Mouse (Mus musculus) gastrocnemius, adult 2 months (tissue): Measurements from ENCODE around the gene Prpf40a. TPM values are rescaled to one million over a fixed set of nuclear protein-coding genes. Genes with fewer than 3 reads are reported as not detected.
A peak's percentile ranks its signal among the peaks of the same experiment; 100 is the strongest.

Source experiments
- DNase-seq: peaks from one replicate; pipeline ENCODE4 v3.0.0; 2022
- H3K27ac ChIP-seq: fragments of 200-600 bp; 2 replicates; pipeline ENCODE4 v1.8.1; 2022; ENCODE audit warnings: mild to moderate bottlenecking
- H3K4me3 ChIP-seq: fragments of 200-600 bp; 2 replicates; pipeline ENCODE4 v1.8.1; 2022; ENCODE audit warnings: mild to moderate bottlenecking, moderate library complexity
- CTCF ChIP-seq: fragments of 200-600 bp; IDR thresholded peaks from 2 replicates; pipeline ENCODE4 v1.8.1; 2022; ENCODE audit warnings: antibody characterized with exemption, mild to moderate bottlenecking, moderate library complexity
- intact Hi-C: fragments of 180-260 bp; cut with DNase I; formaldehyde crosslinking; loops from one replicate; pipeline ENCODE4 v1.15.1; 2025
- total RNA-seq, 2 experiments: library from RNA; stranded (reverse); gene quantifications; 2 replicates each; pipeline ENCODE4 v1.2.3; 2021

Prpf40a gene
- total RNA-seq, 2 experiments from 2014 or later: 26.2 to 32.1 TPM

GRCm38 (mm10) chr2:53179876-53180275, 11.2 kb downstream of the Prpf40a start:
- intact Hi-C loops: no loop called here
- no peak for DNase-seq
- H3K4me3 ChIP-seq: no peak overlapping the region
- peak overlapping the region; percentile 38; the same call in 1 of the 2 replicates for H3K27ac ChIP-seq
- TF ChIP-seq CTCF: no peak

GRCm38 (mm10) chr2:53178966-53179365, 12.1 kb downstream of the Prpf40a start:
- Histone ChIP-seq H3K27ac (no peak overlapping the region), H3K4me3 (no peak overlapping the region)
- DNase-seq: no peak
- TF ChIP-seq CTCF: no peak
- intact Hi-C loops: no loop called here

GRCm38 (mm10) chr2:53173966-53174365, 17.1 kb downstream of the Prpf40a start:
- peak overlapping the region; percentile 48; the same call in 1 of the 2 replicates for H3K27ac ChIP-seq
- H3K4me3 ChIP-seq: no peak overlapping the region
- intact Hi-C loops: no loop called here
- no peak for TF ChIP-seq CTCF
- no peak for DNase-seq

GRCm38 (mm10) chr2:53146852-53147251, 44.2 kb downstream of the Prpf40a start:
- TF ChIP-seq CTCF: no peak
- intact Hi-C loops: no loop called here
- DNase-seq: no peak
- no peak overlapping the region for H3K4me3 ChIP-seq
- no peak overlapping the region for H3K27ac ChIP-seq

GRCm38 (mm10) chr2:53131567-53131966, 59.5 kb downstream of the Prpf40a start:
- Histone ChIP-seq H3K27ac (no peak overlapping the region), H3K4me3 (no peak overlapping the region)
- intact Hi-C loops: no loop called here
- no peak for DNase-seq
- TF ChIP-seq CTCF: no peak

- intact Hi-C loops: no loop called here
- DNase-seq: no peak
- no peak for TF ChIP-seq CTCF
- H3K4me3 ChIP-seq: no peak overlapping the region
- no peak overlapping the region for H3K27ac ChIP-seq
Observed at GRCm38 (mm10) chr2:53129070-53129469, 62.0 kb downstream of the Prpf40a start.

- intact Hi-C loops: no loop called here
- no peak for DNase-seq
- TF ChIP-seq CTCF: peak; percentile 30; the same call in 1 of the 2 replicates
- Histone ChIP-seq H3K4me3 (no peak overlapping the region), H3K27ac (no peak overlapping the region)
Observed at GRCm38 (mm10) chr2:53125998-53126397, 65.1 kb downstream of the Prpf40a start.

- intact Hi-C loops: loop anchor here (2.0 kb wide), 1 partner anchor 365 kb away; no protein-coding TSS in a partner anchor
- DNase-seq: peak; percentile 40
- no peak overlapping the region for H3K27ac ChIP-seq
- no peak overlapping the region for H3K4me3 ChIP-seq
- peak; percentile 80 for TF ChIP-seq CTCF
Observed at GRCm38 (mm10) chr2:53121797-53122196, 69.3 kb downstream of the Prpf40a start.

GRCm38 (mm10) chr2:53108547-53108946, 82.5 kb downstream of the Prpf40a start:
- intact Hi-C loops: no loop called here
- no peak for DNase-seq
- no peak for TF ChIP-seq CTCF
- no peak overlapping the region for H3K27ac ChIP-seq
- no peak overlapping the region for H3K4me3 ChIP-seq

- intact Hi-C loops: no loop called here
Observed at GRCm38 (mm10) chr2:53106472-53106871, 84.6 kb downstream of the Prpf40a start.

GRCm38 (mm10) chr2:53106056-53106455, 85.0 kb downstream of the Prpf40a start:
- no peak overlapping the region for H3K27ac ChIP-seq
- no peak overlapping the region for H3K4me3 ChIP-seq
- no peak for DNase-seq
- TF ChIP-seq CTCF: no peak
- intact Hi-C loops: no loop called here

More at GRCm38 (mm10) chr2:53106472-53106871, 84.6 kb downstream of the Prpf40a start:
- TF ChIP-seq CTCF: no peak
- Histone ChIP-seq H3K27ac (no peak overlapping the region), H3K4me3 (no peak overlapping the region)
- no peak for DNase-seq

- DNase-seq: no peak
- no peak overlapping the region for H3K27ac ChIP-seq
- TF ChIP-seq CTCF: no peak
- no peak overlapping the region for H3K4me3 ChIP-seq
- intact Hi-C loops: no loop called here
Observed at GRCm38 (mm10) chr2:53105408-53105807, 85.7 kb downstream of the Prpf40a start.

- Histone ChIP-seq H3K27ac (no peak overlapping the region), H3K4me3 (no peak overlapping the region)
- DNase-seq: no peak
- TF ChIP-seq CTCF: no peak
- intact Hi-C loops: no loop called here
Observed at GRCm38 (mm10) chr2:53102901-53103300, 88.2 kb downstream of the Prpf40a start.
